Mouse (Mus musculus): ENCODE measurements around the gene Retreg2. TPM values are rescaled to one million over a fixed set of nuclear protein-coding genes. Genes with fewer than 3 reads are reported as not detected.
A peak's percentile ranks its signal among the peaks of the same experiment; 100 is the strongest.

The Retreg2 gene
- polyA plus RNA-seq, 1 experiment from 2014 or later = 72.9 TPM

GRCm38 (mm10) chr1:75180741-75181140 is 38.2 kb downstream of the Retreg2 start:
- no peak for ATAC-seq (replicated peaks; ENCODE audit: low FRiP score)
- 33% methylated on average over 7 of the region's 7 CpGs for WGBS
- H3K36me3 ChIP-seq (ENCODE audit: control insufficient read depth, insufficient read depth, low read length) = peaks cover 29% of the 10 kb centered on the region
- no peaks in the 10 kb centered on the region for H3K27me3 ChIP-seq (replicated peaks; ENCODE audit: control insufficient read depth, insufficient read depth, low read length)
- H3K9me3 ChIP-seq (ENCODE audit: control insufficient read depth, low read length) = no peaks in the 10 kb centered on the region
- H3K4me1 ChIP-seq (replicated peaks; ENCODE audit: control insufficient read depth, insufficient read depth, low read length) = peaks cover 18% of the 10 kb centered on the region
- DNase-seq (ENCODE audit: low spot score) = no peak
- peak overlapping the region; percentile 47 for H3K9ac ChIP-seq (ENCODE audit: low read depth, low read length)
- H3K27ac ChIP-seq (ENCODE audit: low read depth, low read length) = peak overlapping the region; percentile 79
- peak overlapping the region; percentile 98 for H3K4me2 ChIP-seq
- peak overlapping the region; percentile 81 for H3K4me3 ChIP-seq (ENCODE audit: low read depth, low read length)

- Histone ChIP-seq H3K4me1 (replicated peaks; ENCODE audit: control insufficient read depth, insufficient read depth, low read length) (peaks cover 18% of the 10 kb centered on the region), H3K4me2 (no peak overlapping the region), H3K36me3 (ENCODE audit: control insufficient read depth, insufficient read depth, low read length) (peaks cover 33% of the 10 kb centered on the region), H3K9ac (ENCODE audit: low read depth, low read length) (no peak overlapping the region), H3K27me3 (replicated peaks; ENCODE audit: control insufficient read depth, insufficient read depth, low read length) (no peaks in the 10 kb centered on the region), H3K4me3 (ENCODE audit: low read depth, low read length) (no peak overlapping the region), H3K27ac (ENCODE audit: low read depth, low read length) (no peak overlapping the region), H3K9me3 (ENCODE audit: control insufficient read depth, low read length) (no peaks in the 10 kb centered on the region)
- DNase-seq (ENCODE audit: low spot score) = no peak
- ATAC-seq (replicated peaks; ENCODE audit: low FRiP score) = no peak
- 86% methylated on average over 4 of the region's 4 CpGs for WGBS
Observed at GRCm38 (mm10) chr1:75181377-75181870, 38.8 kb downstream of the Retreg2 start.

- DNase-seq (ENCODE audit: low spot score) (no peak), ATAC-seq (replicated peaks; ENCODE audit: low FRiP score) (no peak)
- Histone ChIP-seq H3K36me3 (ENCODE audit: control insufficient read depth, insufficient read depth, low read length) (peaks cover 35% of the 10 kb centered on the region), H3K4me2 (no peak overlapping the region), H3K9me3 (ENCODE audit: control insufficient read depth, low read length) (no peaks in the 10 kb centered on the region), H3K27me3 (replicated peaks; ENCODE audit: control insufficient read depth, insufficient read depth, low read length) (no peaks in the 10 kb centered on the region), H3K27ac (ENCODE audit: low read depth, low read length) (no peak overlapping the region), H3K4me1 (replicated peaks; ENCODE audit: control insufficient read depth, insufficient read depth, low read length) (peaks cover 18% of the 10 kb centered on the region), H3K4me3 (ENCODE audit: low read depth, low read length) (no peak overlapping the region), H3K9ac (ENCODE audit: low read depth, low read length) (no peak overlapping the region)
- WGBS = 75% methylated on average over 4 of the region's 4 CpGs
Observed at GRCm38 (mm10) chr1:75182160-75182559, 39.6 kb downstream of the Retreg2 start.

- ATAC-seq (replicated peaks; ENCODE audit: low FRiP score) (no peak), DNase-seq (ENCODE audit: low spot score) (no peak)
- 89% methylated on average over 11 of the region's 11 CpGs for WGBS
- Histone ChIP-seq H3K4me1 (replicated peaks; ENCODE audit: control insufficient read depth, insufficient read depth, low read length) (peaks cover 9% of the 10 kb centered on the region), H3K4me2 (no peak overlapping the region), H3K9me3 (ENCODE audit: control insufficient read depth, low read length) (no peaks in the 10 kb centered on the region), H3K4me3 (ENCODE audit: low read depth, low read length) (no peak overlapping the region), H3K27ac (ENCODE audit: low read depth, low read length) (no peak overlapping the region), H3K36me3 (ENCODE audit: control insufficient read depth, insufficient read depth, low read length) (peaks cover 31% of the 10 kb centered on the region), H3K9ac (ENCODE audit: low read depth, low read length) (no peak overlapping the region), H3K27me3 (replicated peaks; ENCODE audit: control insufficient read depth, insufficient read depth, low read length) (no peaks in the 10 kb centered on the region)
Observed at GRCm38 (mm10) chr1:75185495-75185894, 42.9 kb downstream of the Retreg2 start.

- Histone ChIP-seq H3K27ac (ENCODE audit: low read depth, low read length) (no peak overlapping the region), H3K4me3 (ENCODE audit: low read depth, low read length) (no peak overlapping the region), H3K4me2 (no peak overlapping the region), H3K27me3 (replicated peaks; ENCODE audit: control insufficient read depth, insufficient read depth, low read length) (no peaks in the 10 kb centered on the region), H3K9me3 (ENCODE audit: control insufficient read depth, low read length) (no peaks in the 10 kb centered on the region), H3K4me1 (replicated peaks; ENCODE audit: control insufficient read depth, insufficient read depth, low read length) (peaks cover 9% of the 10 kb centered on the region; the same call in 1 of the 2 replicates), H3K9ac (ENCODE audit: low read depth, low read length) (no peak overlapping the region), H3K36me3 (ENCODE audit: control insufficient read depth, insufficient read depth, low read length) (peaks cover 31% of the 10 kb centered on the region)
- ATAC-seq (replicated peaks; ENCODE audit: low FRiP score) = no peak
- no peak for DNase-seq (ENCODE audit: low spot score)
Observed at GRCm38 (mm10) chr1:75187126-75187525, 44.5 kb downstream of the Retreg2 start.

GRCm38 (mm10) chr1:75187914-75188483 is 45.4 kb downstream of the Retreg2 start:
- no peaks in the 10 kb centered on the region for H3K9me3 ChIP-seq (ENCODE audit: control insufficient read depth, low read length)
- H3K9ac ChIP-seq (ENCODE audit: low read depth, low read length) = no peak overlapping the region
- peaks cover 22% of the 10 kb centered on the region for H3K36me3 ChIP-seq (ENCODE audit: control insufficient read depth, insufficient read depth, low read length)
- H3K27me3 ChIP-seq (replicated peaks; ENCODE audit: control insufficient read depth, insufficient read depth, low read length) = no peaks in the 10 kb centered on the region
- H3K4me1 ChIP-seq (replicated peaks; ENCODE audit: control insufficient read depth, insufficient read depth, low read length) = peaks cover 10% of the 10 kb centered on the region; the same call in 1 of the 2 replicates
- no peak for DNase-seq (ENCODE audit: low spot score)
- H3K27ac ChIP-seq (ENCODE audit: low read depth, low read length) = no peak overlapping the region
- ATAC-seq (replicated peaks; ENCODE audit: low FRiP score) = no peak
- H3K4me3 ChIP-seq (ENCODE audit: low read depth, low read length) = no peak overlapping the region
- no peak overlapping the region for H3K4me2 ChIP-seq
- 49% methylated on average over 2 of the region's 2 CpGs for WGBS

- H3K36me3 ChIP-seq (ENCODE audit: control insufficient read depth, insufficient read depth, low read length) = peaks cover 18% of the 10 kb centered on the region
- no peaks in the 10 kb centered on the region for H3K9me3 ChIP-seq (ENCODE audit: control insufficient read depth, low read length)
- H3K9ac ChIP-seq (ENCODE audit: low read depth, low read length) = peak overlapping the region; percentile 78
- H3K4me3 ChIP-seq (ENCODE audit: low read depth, low read length) = peak overlapping the region; percentile 78
- no peak overlapping the region for H3K27ac ChIP-seq (ENCODE audit: low read depth, low read length)
- peaks cover 14% of the 10 kb centered on the region; the same call in 1 of the 2 replicates for H3K4me1 ChIP-seq (replicated peaks; ENCODE audit: control insufficient read depth, insufficient read depth, low read length)
- no peak for ATAC-seq (replicated peaks; ENCODE audit: low FRiP score)
- no peaks in the 10 kb centered on the region for H3K27me3 ChIP-seq (replicated peaks; ENCODE audit: control insufficient read depth, insufficient read depth, low read length)
- peak overlapping the region; percentile 78 for H3K4me2 ChIP-seq
- 33% methylated on average over 2 of the region's 2 CpGs for WGBS
- no peak for DNase-seq (ENCODE audit: low spot score)
Observed at GRCm38 (mm10) chr1:75190577-75190976, 48.0 kb downstream of the Retreg2 start.

- H3K9ac ChIP-seq (ENCODE audit: low read depth, low read length) = peak overlapping the region; percentile 78
- peak overlapping the region; percentile 78 for H3K4me3 ChIP-seq (ENCODE audit: low read depth, low read length)
- no peaks in the 10 kb centered on the region for H3K9me3 ChIP-seq (ENCODE audit: control insufficient read depth, low read length)
- H3K4me2 ChIP-seq = peak overlapping the region; percentile 78
- DNase-seq (ENCODE audit: low spot score) (no peak), ATAC-seq (replicated peaks; ENCODE audit: low FRiP score) (no peak)
- 0 out of 2 replicates have a peak overlapping the region, but pooled peaks have one; percentile 92 for H3K27ac ChIP-seq (ENCODE audit: low read depth, low read length)
- H3K27me3 ChIP-seq (replicated peaks; ENCODE audit: control insufficient read depth, insufficient read depth, low read length) = no peaks in the 10 kb centered on the region
- H3K36me3 ChIP-seq (ENCODE audit: control insufficient read depth, insufficient read depth, low read length) = peaks cover 18% of the 10 kb centered on the region
- H3K4me1 ChIP-seq (replicated peaks; ENCODE audit: control insufficient read depth, insufficient read depth, low read length) = peaks cover 14% of the 10 kb centered on the region; the same call in 1 of the 2 replicates
- 43% methylated on average over 5 of the region's 5 CpGs for WGBS
Observed at GRCm38 (mm10) chr1:75191258-75191621, 48.7 kb downstream of the Retreg2 start.
